Mouse (Mus musculus) limb, embryonic 12.5 days (tissue): ENCODE measurements around the gene Ccnt1. TPM values are rescaled to one million over a fixed set of nuclear protein-coding genes. Genes with fewer than 3 reads are reported as not detected.

Source experiments
- ATAC-seq: fragments of 200-750 bp; cut with Nextera tagmentation; 2 replicates; pipeline ENCODE4 v1.8.0; 2017; ENCODE audit warnings: low read depth, moderate TSS enrichment; ENCODE audit not compliant: insufficient number of reproducible peaks, insufficient read depth, low FRiP score, low TSS enrichment
- H3K27ac ChIP-seq: fragments of 300-500 bp; sonication (generic); 2 replicates; pipeline ENCODE4 v1.5.1; 2016; ENCODE audit warnings: mild to moderate bottlenecking, moderate library complexity
- H3K27me3 ChIP-seq: fragments of 300-500 bp; sonication (generic); 2 replicates; pipeline ENCODE4 v1.6.1; 2016; ENCODE audit warnings: mild to moderate bottlenecking, moderate library complexity
- H3K36me3 ChIP-seq: fragments of 300-500 bp; sonication (generic); 2 replicates; pipeline ENCODE4 v1.6.1; 2016; ENCODE audit warnings: mild to moderate bottlenecking, moderate library complexity
- H3K4me1 ChIP-seq: fragments of 300-500 bp; sonication (generic); replicated peaks from 2 replicates; pipeline ENCODE4 v1.6.1; 2016
- H3K4me2 ChIP-seq: fragments of 300-500 bp; sonication (generic); 2 replicates; pipeline ENCODE4 v1.6.1; 2016; ENCODE audit warnings: mild to moderate bottlenecking, moderate library complexity
- H3K4me3 ChIP-seq: fragments of 300-500 bp; sonication (generic); replicated peaks from 2 replicates; pipeline ENCODE4 v1.5.1; 2016; ENCODE audit warnings: mild to moderate bottlenecking
- H3K9ac ChIP-seq: fragments of 300-500 bp; sonication (generic); replicated peaks from 2 replicates; pipeline ENCODE4 v1.6.1; 2016; ENCODE audit warnings: mild to moderate bottlenecking, moderate library complexity
- H3K9me3 ChIP-seq: fragments of 300-500 bp; sonication (generic); 2 replicates; pipeline ENCODE4 v1.6.1; 2016; ENCODE audit warnings: mild to moderate bottlenecking, moderate library complexity
- WGBS: fragments of 180-500 bp; shearing (Covaris S2); methylation state at CpG from one replicate; pipeline ENCODE4 v1.1.7; 2016; 5-methylcytosine and 5-hydroxymethylcytosine counted together
- microRNA-seq: library from miRNA; unstranded; fragments of <30 nt; microRNA quantifications from one replicate; pipeline ENCODE4, GENCODE M21; 2017
- polyA plus RNA-seq: library from polyadenylated mRNA; unstranded; fragments of >200 nt; fragmentation: Nextera tagmentation; extraction: Ambion mirVana; gene quantifications from 2 replicates; pipeline ENCODE4 v1.2.1, GENCODE M21; 2016

The Ccnt1 gene
- polyA plus RNA-seq, 1 experiment from 2014 or later = 59.4 TPM

GRCm38 (mm10) chr15:98507321-98507720, 63.4 kb downstream of the Ccnt1 start:
- WGBS = 87% methylated on average over 6 of the region's 6 CpGs
- H3K36me3 ChIP-seq = no peaks in the 10 kb centered on the region
- H3K27me3 ChIP-seq = peaks cover 6% of the 10 kb centered on the region; the same call in 1 of the 2 replicates
- no peak overlapping the region for H3K4me2 ChIP-seq
- no peak overlapping the region for H3K27ac ChIP-seq
- peaks cover 7% of the 10 kb centered on the region for H3K4me1 ChIP-seq
- H3K9ac ChIP-seq = no peak overlapping the region
- ATAC-seq = no peak
- H3K4me3 ChIP-seq = no peak overlapping the region
- H3K9me3 ChIP-seq = no peaks in the 10 kb centered on the region

- Histone ChIP-seq H3K4me2 (no peak overlapping the region), H3K9me3 (no peaks in the 10 kb centered on the region), H3K4me1 (peaks cover 7% of the 10 kb centered on the region), H3K9ac (no peak overlapping the region), H3K4me3 (no peak overlapping the region), H3K36me3 (no peaks in the 10 kb centered on the region), H3K27ac (no peak overlapping the region), H3K27me3 (peaks cover 6% of the 10 kb centered on the region; the same call in 1 of the 2 replicates)
- ATAC-seq = no peak
- WGBS = 84% methylated on average over 9 of the region's 9 CpGs
Observed at GRCm38 (mm10) chr15:98506253-98506957, 64.3 kb downstream of the Ccnt1 start.

GRCm38 (mm10) chr15:98504514-98504913, 66.2 kb downstream of the Ccnt1 start:
- 10% methylated on average over 18 of the region's 18 CpGs for WGBS
- Histone ChIP-seq H3K4me2 (peak overlapping the region; percentile 21), H3K27ac (no peak overlapping the region), H3K9me3 (no peaks in the 10 kb centered on the region), H3K36me3 (no peaks in the 10 kb centered on the region), H3K4me1 (no peaks in the 10 kb centered on the region), H3K4me3 (no peak overlapping the region), H3K27me3 (peaks cover 6% of the 10 kb centered on the region; the same call in 1 of the 2 replicates), H3K9ac (no peak overlapping the region)
- ATAC-seq = no peak

- Histone ChIP-seq H3K27me3 (peaks cover 6% of the 10 kb centered on the region; the same call in 1 of the 2 replicates), H3K27ac (no peak overlapping the region), H3K4me3 (no peak overlapping the region), H3K4me2 (no peak overlapping the region), H3K36me3 (no peaks in the 10 kb centered on the region), H3K9me3 (no peaks in the 10 kb centered on the region), H3K9ac (no peak overlapping the region), H3K4me1 (no peaks in the 10 kb centered on the region)
- ATAC-seq = no peak
- 80% methylated on average over 3 of the region's 3 CpGs for WGBS
Observed at GRCm38 (mm10) chr15:98503317-98503716, 67.4 kb downstream of the Ccnt1 start.

- Histone ChIP-seq H3K27ac (no peak overlapping the region), H3K9me3 (no peaks in the 10 kb centered on the region), H3K4me1 (no peaks in the 10 kb centered on the region), H3K27me3 (no peaks in the 10 kb centered on the region), H3K4me2 (no peak overlapping the region), H3K36me3 (no peaks in the 10 kb centered on the region), H3K4me3 (no peak overlapping the region), H3K9ac (no peak overlapping the region)
- no peak for ATAC-seq
- WGBS = 84% methylated on average over 17 of the region's 17 CpGs
Observed at GRCm38 (mm10) chr15:98497631-98498030, 73.1 kb downstream of the Ccnt1 start.

- WGBS = 58% methylated on average over 4 of the region's 4 CpGs
- H3K36me3 ChIP-seq = no peaks in the 10 kb centered on the region
Observed at GRCm38 (mm10) chr15:98492102-98492501, 78.6 kb downstream of the Ccnt1 start, which contains the start of gene Olfr279. Gene Olfr279, plus strand, starts transcription at chr15:98492402.

GRCm38 (mm10) chr15:98491332-98491731, 79.4 kb downstream of the Ccnt1 start:
- Histone ChIP-seq H3K36me3 (no peaks in the 10 kb centered on the region), H3K9me3 (no peaks in the 10 kb centered on the region), H3K4me2 (no peak overlapping the region), H3K4me3 (no peak overlapping the region), H3K27me3 (no peaks in the 10 kb centered on the region), H3K9ac (no peak overlapping the region), H3K27ac (no peak overlapping the region), H3K4me1 (no peaks in the 10 kb centered on the region)
- ATAC-seq = no peak
- WGBS = 76% methylated on average over 2 of the region's 2 CpGs

More at GRCm38 (mm10) chr15:98492102-98492501, 78.6 kb downstream of the Ccnt1 start, which contains the start of gene Olfr279:
- no peak within 1 kb of the TSS for H3K4me2 ChIP-seq
- H3K27me3 ChIP-seq = no peaks in the 10 kb centered on the region
- no peaks in the 10 kb centered on the region for H3K4me1 ChIP-seq
- ATAC-seq = no peak
- H3K9me3 ChIP-seq = no peaks in the 10 kb centered on the region
- H3K4me3 ChIP-seq = no peak within 1 kb of the TSS
- H3K27ac ChIP-seq = no peak within 1 kb of the TSS
- H3K9ac ChIP-seq = no peak within 1 kb of the TSS

Small RNA genes within 50 kb of the gene (microRNA-seq; reads per million reads assigned to microRNA genes)
- not detected for gene Mir1291

Other genes with a start within 250 kb of the Ccnt1 start
- not detected in 2 replicates for gene Olfr284, start 229.9 kb downstream of the Ccnt1 start, polyA plus RNA-seq
- gene Olfr283, start 190.0 kb downstream of the Ccnt1 start, polyA plus RNA-seq = not detected in 2 replicates
- not detected in 2 replicates for gene Olfr282, start 139.7 kb downstream of the Ccnt1 start, polyA plus RNA-seq
- not detected in 2 replicates for gene Olfr281, start 118.3 kb downstream of the Ccnt1 start, polyA plus RNA-seq
- gene OR5BS1P, start 101.0 kb downstream of the Ccnt1 start, polyA plus RNA-seq = not detected in 2 replicates
- 0.38 TPM in 1 of 2 replicates, not detected in the other for gene Lalba, start 88.2 kb downstream of the Ccnt1 start, polyA plus RNA-seq
- gene Olfr279, start 78.5 kb downstream of the Ccnt1 start, polyA plus RNA-seq = not detected in 2 replicates
- gene Kansl2, start 36.7 kb downstream of the Ccnt1 start, polyA plus RNA-seq = 190 and 192 TPM in 2 replicates
- gene 4930415O20Rik, start 81 bp upstream of the Ccnt1 start, polyA plus RNA-seq = 0.69 TPM in 1 of 2 replicates, not detected in the other
- 22.1 and 25.7 TPM in 2 replicates for gene Adcy6, start 39.2 kb upstream of the Ccnt1 start, polyA plus RNA-seq
- 43.1 and 44.3 TPM in 2 replicates for gene Cacnb3, start 59.9 kb upstream of the Ccnt1 start, polyA plus RNA-seq
- gene Ddx23, start 92.0 kb upstream of the Ccnt1 start, polyA plus RNA-seq = 24.5 and 31.5 TPM in 2 replicates
- gene Rnd1, start 106.5 kb upstream of the Ccnt1 start, polyA plus RNA-seq = 0.24 and 0.54 TPM in 2 replicates
- gene Ccdc65, start 137.3 kb upstream of the Ccnt1 start, polyA plus RNA-seq = 0.50 and 0.70 TPM in 2 replicates
- 25.4 and 28.0 TPM in 2 replicates for gene Fkbp11, start 157.3 kb upstream of the Ccnt1 start, polyA plus RNA-seq
- gene Arf3, start 192.3 kb upstream of the Ccnt1 start, polyA plus RNA-seq = 46.5 and 54.1 TPM in 2 replicates
- gene Wnt10b, start 207.2 kb upstream of the Ccnt1 start, polyA plus RNA-seq = 1.5 and 1.7 TPM in 2 replicates
- gene Wnt1, start 218.9 kb upstream of the Ccnt1 start, polyA plus RNA-seq = not detected in 2 replicates
- 0.23 TPM in 1 of 2 replicates, not detected in the other for gene Ddn, start 238.6 kb upstream of the Ccnt1 start, polyA plus RNA-seq